Mouse (Mus musculus): Measurements from ENCODE around the gene Ciapin1. TPM values are rescaled to one million over a fixed set of nuclear protein-coding genes. Genes with fewer than 3 reads are reported as not detected.

Gene Ciapin1
- polyA plus RNA-seq, 1 experiment from 2014 or later: 168 TPM

- 85% methylated on average over 7 of the region's 7 CpGs for WGBS
- no peaks in the 10 kb centered on the region for H3K4me1 ChIP-seq (ENCODE audit: control insufficient read depth, insufficient read depth, low read length)
- H3K36me3 ChIP-seq (ENCODE audit: control insufficient read depth, insufficient read depth, low read length): no peaks in the 10 kb centered on the region
- H3K27ac ChIP-seq (ENCODE audit: low read depth, low read length): no peak overlapping the region
- no peak overlapping the region for H3K4me3 ChIP-seq (ENCODE audit: low read depth, low read length)
- DNase-seq (ENCODE audit: low spot score): no peak
- no peaks in the 10 kb centered on the region for H3K9me3 ChIP-seq (ENCODE audit: control insufficient read depth, low read length)
- no peak overlapping the region for H3K9ac ChIP-seq (ENCODE audit: low read length)
- no peak for ATAC-seq (ENCODE audit: insufficient read depth, low FRiP score, low TSS enrichment)
- no peaks in the 10 kb centered on the region for H3K27me3 ChIP-seq (ENCODE audit: control insufficient read depth, insufficient read depth, low read length)
- H3K4me2 ChIP-seq (ENCODE audit: low read depth): no peak overlapping the region
Measured at GRCm38 (mm10) chr8:94820553-94820952, 17.6 kb downstream of the Ciapin1 start.

GRCm38 (mm10) chr8:94819671-94820179 lies 18.4 kb downstream of the Ciapin1 start:
- Histone ChIP-seq H3K4me1 (ENCODE audit: control insufficient read depth, insufficient read depth, low read length) (no peaks in the 10 kb centered on the region), H3K27ac (ENCODE audit: low read depth, low read length) (no peak overlapping the region), H3K4me3 (ENCODE audit: low read depth, low read length) (no peak overlapping the region), H3K36me3 (ENCODE audit: control insufficient read depth, insufficient read depth, low read length) (no peaks in the 10 kb centered on the region), H3K9me3 (ENCODE audit: control insufficient read depth, low read length) (no peaks in the 10 kb centered on the region), H3K27me3 (ENCODE audit: control insufficient read depth, insufficient read depth, low read length) (no peaks in the 10 kb centered on the region), H3K4me2 (ENCODE audit: low read depth) (no peak overlapping the region), H3K9ac (ENCODE audit: low read length) (no peak overlapping the region)
- ATAC-seq (ENCODE audit: insufficient read depth, low FRiP score, low TSS enrichment) (no peak), DNase-seq (ENCODE audit: low spot score) (no peak)
- WGBS: 78% methylated on average over 6 of the region's 6 CpGs

- no peak for DNase-seq (ENCODE audit: low spot score)
- H3K9me3 ChIP-seq (ENCODE audit: control insufficient read depth, low read length): no peaks in the 10 kb centered on the region
Measured at GRCm38 (mm10) chr8:94817933-94818332, 20.2 kb downstream of the Ciapin1 start.

GRCm38 (mm10) chr8:94814556-94814955 lies 23.6 kb downstream of the Ciapin1 start:
- ATAC-seq (ENCODE audit: insufficient read depth, low FRiP score, low TSS enrichment) (no peak), DNase-seq (ENCODE audit: low spot score) (peak; percentile 17)
- Histone ChIP-seq H3K4me3 (ENCODE audit: low read depth, low read length) (no peak overlapping the region), H3K27me3 (ENCODE audit: control insufficient read depth, insufficient read depth, low read length) (no peaks in the 10 kb centered on the region), H3K27ac (ENCODE audit: low read depth, low read length) (no peak overlapping the region), H3K36me3 (ENCODE audit: control insufficient read depth, insufficient read depth, low read length) (no peaks in the 10 kb centered on the region), H3K4me1 (ENCODE audit: control insufficient read depth, insufficient read depth, low read length) (no peaks in the 10 kb centered on the region), H3K9ac (ENCODE audit: low read length) (no peak overlapping the region), H3K9me3 (ENCODE audit: control insufficient read depth, low read length) (no peaks in the 10 kb centered on the region), H3K4me2 (ENCODE audit: low read depth) (no peak overlapping the region)
- 0% methylated on average over 1 of the region's 1 CpGs for WGBS

More at GRCm38 (mm10) chr8:94817933-94818332, 20.2 kb downstream of the Ciapin1 start:
- Histone ChIP-seq H3K9ac (ENCODE audit: low read length) (no peak overlapping the region), H3K36me3 (ENCODE audit: control insufficient read depth, insufficient read depth, low read length) (no peaks in the 10 kb centered on the region), H3K27ac (ENCODE audit: low read depth, low read length) (no peak overlapping the region), H3K4me1 (ENCODE audit: control insufficient read depth, insufficient read depth, low read length) (no peaks in the 10 kb centered on the region), H3K4me2 (ENCODE audit: low read depth) (no peak overlapping the region), H3K4me3 (ENCODE audit: low read depth, low read length) (no peak overlapping the region), H3K27me3 (ENCODE audit: control insufficient read depth, insufficient read depth, low read length) (no peaks in the 10 kb centered on the region)
- 94% methylated on average over 11 of the region's 11 CpGs for WGBS
- ATAC-seq (ENCODE audit: insufficient read depth, low FRiP score, low TSS enrichment): no peak

- Histone ChIP-seq H3K9ac (ENCODE audit: low read length) (no peak overlapping the region), H3K27ac (ENCODE audit: low read depth, low read length) (no peak overlapping the region), H3K9me3 (ENCODE audit: control insufficient read depth, low read length) (no peaks in the 10 kb centered on the region), H3K4me1 (ENCODE audit: control insufficient read depth, insufficient read depth, low read length) (no peaks in the 10 kb centered on the region), H3K4me3 (ENCODE audit: low read depth, low read length) (no peak overlapping the region), H3K36me3 (ENCODE audit: control insufficient read depth, insufficient read depth, low read length) (no peaks in the 10 kb centered on the region), H3K27me3 (ENCODE audit: control insufficient read depth, insufficient read depth, low read length) (no peaks in the 10 kb centered on the region), H3K4me2 (ENCODE audit: low read depth) (no peak overlapping the region)
- ATAC-seq (ENCODE audit: insufficient read depth, low FRiP score, low TSS enrichment) (peak; percentile 54), DNase-seq (ENCODE audit: low spot score) (peak; percentile 87)
- 30% methylated on average over 6 of the region's 6 CpGs for WGBS
Measured at GRCm38 (mm10) chr8:94812645-94813098, 25.5 kb downstream of the Ciapin1 start.

GRCm38 (mm10) chr8:94811654-94812053 lies 26.5 kb downstream of the Ciapin1 start:
- ATAC-seq (ENCODE audit: insufficient read depth, low FRiP score, low TSS enrichment) (no peak), DNase-seq (ENCODE audit: low spot score) (no peak)
- WGBS: 75% methylated on average over 6 of the region's 6 CpGs
- H3K36me3 ChIP-seq (ENCODE audit: control insufficient read depth, insufficient read depth, low read length): no peaks in the 10 kb centered on the region
- H3K4me2 ChIP-seq (ENCODE audit: low read depth): no peak overlapping the region
- no peaks in the 10 kb centered on the region for H3K9me3 ChIP-seq (ENCODE audit: control insufficient read depth, low read length)
- no peaks in the 10 kb centered on the region for H3K27me3 ChIP-seq (ENCODE audit: control insufficient read depth, insufficient read depth, low read length)
- H3K4me1 ChIP-seq (ENCODE audit: control insufficient read depth, insufficient read depth, low read length): no peaks in the 10 kb centered on the region
- H3K4me3 ChIP-seq (ENCODE audit: low read depth, low read length): no peak overlapping the region
- H3K9ac ChIP-seq (ENCODE audit: low read length): no peak overlapping the region
- H3K27ac ChIP-seq (ENCODE audit: low read depth, low read length): no peak overlapping the region

GRCm38 (mm10) chr8:94810855-94811254 lies 27.3 kb downstream of the Ciapin1 start:
- no peak overlapping the region for H3K4me3 ChIP-seq (ENCODE audit: low read depth, low read length)
- H3K36me3 ChIP-seq (ENCODE audit: control insufficient read depth, insufficient read depth, low read length): no peaks in the 10 kb centered on the region
- ATAC-seq (ENCODE audit: insufficient read depth, low FRiP score, low TSS enrichment) (no peak), DNase-seq (ENCODE audit: low spot score) (no peak)
- H3K27ac ChIP-seq (ENCODE audit: low read depth, low read length): no peak overlapping the region
- WGBS: 82% methylated on average over 5 of the region's 5 CpGs
- H3K9me3 ChIP-seq (ENCODE audit: control insufficient read depth, low read length): no peaks in the 10 kb centered on the region
- H3K4me1 ChIP-seq (ENCODE audit: control insufficient read depth, insufficient read depth, low read length): no peaks in the 10 kb centered on the region
- no peak overlapping the region for H3K9ac ChIP-seq (ENCODE audit: low read length)
- no peak overlapping the region for H3K4me2 ChIP-seq (ENCODE audit: low read depth)
- no peaks in the 10 kb centered on the region for H3K27me3 ChIP-seq (ENCODE audit: control insufficient read depth, insufficient read depth, low read length)

- H3K9me3 ChIP-seq (ENCODE audit: control insufficient read depth, low read length): no peaks in the 10 kb centered on the region
- no peaks in the 10 kb centered on the region for H3K27me3 ChIP-seq (ENCODE audit: control insufficient read depth, insufficient read depth, low read length)
- no peak within 1 kb of the TSS for H3K4me3 ChIP-seq (ENCODE audit: low read depth, low read length)
- WGBS: 72% methylated on average over 3 of the region's 3 CpGs
- H3K4me1 ChIP-seq (ENCODE audit: control insufficient read depth, insufficient read depth, low read length): no peaks in the 10 kb centered on the region
- DNase-seq (ENCODE audit: low spot score): no peak
- no peaks in the 10 kb centered on the region for H3K36me3 ChIP-seq (ENCODE audit: control insufficient read depth, insufficient read depth, low read length)
- no peak within 1 kb of the TSS for H3K4me2 ChIP-seq (ENCODE audit: low read depth)
- ATAC-seq (ENCODE audit: insufficient read depth, low FRiP score, low TSS enrichment): no peak
- H3K9ac ChIP-seq (ENCODE audit: low read length): no peak within 1 kb of the TSS
- H3K27ac ChIP-seq (ENCODE audit: low read depth, low read length): no peak within 1 kb of the TSS
Measured at GRCm38 (mm10) chr8:94810153-94810552, 28.0 kb downstream of the Ciapin1 start, which contains the start of gene Ccl17. TSS of gene Ccl17 (plus strand) at chr8:94810453.

GRCm38 (mm10) chr8:94808372-94808771 lies 29.8 kb downstream of the Ciapin1 start:
- 81% methylated on average over 6 of the region's 6 CpGs for WGBS
- H3K4me2 ChIP-seq (ENCODE audit: low read depth): no peak overlapping the region
- no peaks in the 10 kb centered on the region for H3K36me3 ChIP-seq (ENCODE audit: control insufficient read depth, insufficient read depth, low read length)
- H3K9me3 ChIP-seq (ENCODE audit: control insufficient read depth, low read length): no peaks in the 10 kb centered on the region
- H3K27me3 ChIP-seq (ENCODE audit: control insufficient read depth, insufficient read depth, low read length): no peaks in the 10 kb centered on the region
- ATAC-seq (ENCODE audit: insufficient read depth, low FRiP score, low TSS enrichment) (no peak), DNase-seq (ENCODE audit: low spot score) (no peak)
- H3K4me3 ChIP-seq (ENCODE audit: low read depth, low read length): no peak overlapping the region
- no peak overlapping the region for H3K9ac ChIP-seq (ENCODE audit: low read length)
- no peaks in the 10 kb centered on the region for H3K4me1 ChIP-seq (ENCODE audit: control insufficient read depth, insufficient read depth, low read length)
- no peak overlapping the region for H3K27ac ChIP-seq (ENCODE audit: low read depth, low read length)

Data from neural tube, embryonic 11.5 days (tissue).